Mouse (Mus musculus): ENCODE measurements around the gene Atrnl1. TPM values are rescaled to one million over a fixed set of nuclear protein-coding genes. Genes with fewer than 3 reads are reported as not detected.

Atrnl1 gene
- polyA plus RNA-seq, 1 experiment from 2014 or later: 3.9 TPM

GRCm38 (mm10) chr19:58094781-58095543 is 484.1 kb downstream of the Atrnl1 start:
- Histone ChIP-seq H3K27ac (replicated peaks) (no peak overlapping the region), H3K4me3 (ENCODE audit: low read depth, low read length) (no peak overlapping the region), H3K9me3 (ENCODE audit: control insufficient read depth, low read length) (no peaks in the 10 kb centered on the region)

GRCm38 (mm10) chr19:58095776-58096175 is 484.9 kb downstream of the Atrnl1 start:
- Histone ChIP-seq H3K9me3 (ENCODE audit: control insufficient read depth, low read length) (no peaks in the 10 kb centered on the region), H3K36me3 (ENCODE audit: control insufficient read depth, insufficient read depth, low read length) (no peaks in the 10 kb centered on the region), H3K4me2 (replicated peaks; ENCODE audit: low read depth) (no peak overlapping the region), H3K4me1 (replicated peaks; ENCODE audit: control insufficient read depth, insufficient read depth) (no peaks in the 10 kb centered on the region), H3K9ac (ENCODE audit: low read length) (no peak overlapping the region), H3K27me3 (ENCODE audit: control insufficient read depth, insufficient read depth, low read length) (no peaks in the 10 kb centered on the region), H3K4me3 (ENCODE audit: low read depth, low read length) (no peak overlapping the region), H3K27ac (replicated peaks) (no peak overlapping the region)
- 80% methylated on average over 7 of the region's 7 CpGs for WGBS
- DNase-seq (ENCODE audit: low spot score): no peak
- ATAC-seq (ENCODE audit: low FRiP score, low TSS enrichment): no peak
- TF ChIP-seq EP300 (optimal IDR thresholded peaks at IDR 0.05) (no peak), CTCF (IDR thresholded peaks at IDR 0.05; ENCODE audit: low read depth) (no peak)

More at GRCm38 (mm10) chr19:58094781-58095543, 484.1 kb downstream of the Atrnl1 start:
- no peaks in the 10 kb centered on the region for H3K4me1 ChIP-seq (replicated peaks; ENCODE audit: control insufficient read depth, insufficient read depth)
- WGBS: 69% methylated on average over 14 of the region's 14 CpGs
- no peaks in the 10 kb centered on the region for H3K36me3 ChIP-seq (ENCODE audit: control insufficient read depth, insufficient read depth, low read length)
- H3K4me2 ChIP-seq (replicated peaks; ENCODE audit: low read depth): no peak overlapping the region
- H3K27me3 ChIP-seq (ENCODE audit: control insufficient read depth, insufficient read depth, low read length): no peaks in the 10 kb centered on the region
- TF ChIP-seq CTCF (IDR thresholded peaks at IDR 0.05; ENCODE audit: low read depth) (no peak), EP300 (optimal IDR thresholded peaks at IDR 0.05) (no peak)
- no peak for DNase-seq (ENCODE audit: low spot score)
- H3K9ac ChIP-seq (ENCODE audit: low read length): no peak overlapping the region
- ATAC-seq (ENCODE audit: low FRiP score, low TSS enrichment): no peak

GRCm38 (mm10) chr19:58097195-58097594 is 486.4 kb downstream of the Atrnl1 start:
- no peak overlapping the region for H3K27ac ChIP-seq (replicated peaks)
- no peak for ATAC-seq (ENCODE audit: low FRiP score, low TSS enrichment)
- no peaks in the 10 kb centered on the region for H3K27me3 ChIP-seq (ENCODE audit: control insufficient read depth, insufficient read depth, low read length)
- H3K9ac ChIP-seq (ENCODE audit: low read length): no peak overlapping the region
- WGBS: 88% methylated on average over 2 of the region's 2 CpGs
- H3K4me3 ChIP-seq (ENCODE audit: low read depth, low read length): no peak overlapping the region
- no peaks in the 10 kb centered on the region for H3K9me3 ChIP-seq (ENCODE audit: control insufficient read depth, low read length)
- no peaks in the 10 kb centered on the region for H3K4me1 ChIP-seq (replicated peaks; ENCODE audit: control insufficient read depth, insufficient read depth)
- H3K36me3 ChIP-seq (ENCODE audit: control insufficient read depth, insufficient read depth, low read length): no peaks in the 10 kb centered on the region
- no peak for TF ChIP-seq CTCF (IDR thresholded peaks at IDR 0.05; ENCODE audit: low read depth)
- TF ChIP-seq EP300 (optimal IDR thresholded peaks at IDR 0.05): no peak
- no peak for DNase-seq (ENCODE audit: low spot score)
- no peak overlapping the region for H3K4me2 ChIP-seq (replicated peaks; ENCODE audit: low read depth)

GRCm38 (mm10) chr19:58099539-58099938 is 488.7 kb downstream of the Atrnl1 start:
- DNase-seq (ENCODE audit: low spot score) (no peak), ATAC-seq (ENCODE audit: low FRiP score, low TSS enrichment) (no peak)
- Histone ChIP-seq H3K36me3 (ENCODE audit: control insufficient read depth, insufficient read depth, low read length) (no peaks in the 10 kb centered on the region), H3K4me1 (replicated peaks; ENCODE audit: control insufficient read depth, insufficient read depth) (no peaks in the 10 kb centered on the region), H3K4me3 (ENCODE audit: low read depth, low read length) (no peak overlapping the region), H3K27me3 (ENCODE audit: control insufficient read depth, insufficient read depth, low read length) (no peaks in the 10 kb centered on the region), H3K4me2 (replicated peaks; ENCODE audit: low read depth) (no peak overlapping the region), H3K9ac (ENCODE audit: low read length) (no peak overlapping the region), H3K9me3 (ENCODE audit: control insufficient read depth, low read length) (no peaks in the 10 kb centered on the region), H3K27ac (replicated peaks) (no peak overlapping the region)
- WGBS: 81% methylated on average over 5 of the region's 5 CpGs
- TF ChIP-seq EP300 (optimal IDR thresholded peaks at IDR 0.05) (no peak), CTCF (IDR thresholded peaks at IDR 0.05; ENCODE audit: low read depth) (no peak)

- TF ChIP-seq EP300 (optimal IDR thresholded peaks at IDR 0.05) (no peak), CTCF (IDR thresholded peaks at IDR 0.05; ENCODE audit: low read depth) (no peak)
- no peaks in the 10 kb centered on the region for H3K4me1 ChIP-seq (replicated peaks; ENCODE audit: control insufficient read depth, insufficient read depth)
- ATAC-seq (ENCODE audit: low FRiP score, low TSS enrichment): no peak
- 47% methylated on average over 4 of the region's 4 CpGs for WGBS
- no peak overlapping the region for H3K27ac ChIP-seq (replicated peaks)
- no peak for DNase-seq (ENCODE audit: low spot score)
- H3K36me3 ChIP-seq (ENCODE audit: control insufficient read depth, insufficient read depth, low read length): no peaks in the 10 kb centered on the region
- no peaks in the 10 kb centered on the region for H3K27me3 ChIP-seq (ENCODE audit: control insufficient read depth, insufficient read depth, low read length)
- no peaks in the 10 kb centered on the region for H3K9me3 ChIP-seq (ENCODE audit: control insufficient read depth, low read length)
- no peak overlapping the region for H3K4me3 ChIP-seq (ENCODE audit: low read depth, low read length)
- H3K4me2 ChIP-seq (replicated peaks; ENCODE audit: low read depth): no peak overlapping the region
- H3K9ac ChIP-seq (ENCODE audit: low read length): no peak overlapping the region
Observed at GRCm38 (mm10) chr19:58100381-58100780, 489.5 kb downstream of the Atrnl1 start.

- H3K27ac ChIP-seq (replicated peaks): no peak overlapping the region
- H3K4me2 ChIP-seq (replicated peaks; ENCODE audit: low read depth): no peak overlapping the region
- no peak overlapping the region for H3K4me3 ChIP-seq (ENCODE audit: low read depth, low read length)
- WGBS: 66% methylated on average over 7 of the region's 7 CpGs
- no peak overlapping the region for H3K9ac ChIP-seq (ENCODE audit: low read length)
- DNase-seq (ENCODE audit: low spot score) (no peak), ATAC-seq (ENCODE audit: low FRiP score, low TSS enrichment) (no peak)
- no peaks in the 10 kb centered on the region for H3K27me3 ChIP-seq (ENCODE audit: control insufficient read depth, insufficient read depth, low read length)
- H3K9me3 ChIP-seq (ENCODE audit: control insufficient read depth, low read length): no peaks in the 10 kb centered on the region
- H3K36me3 ChIP-seq (ENCODE audit: control insufficient read depth, insufficient read depth, low read length): no peaks in the 10 kb centered on the region
- H3K4me1 ChIP-seq (replicated peaks; ENCODE audit: control insufficient read depth, insufficient read depth): no peaks in the 10 kb centered on the region
- TF ChIP-seq EP300 (optimal IDR thresholded peaks at IDR 0.05): no peak
- TF ChIP-seq CTCF (IDR thresholded peaks at IDR 0.05; ENCODE audit: low read depth): no peak
Observed at GRCm38 (mm10) chr19:58104544-58104943, 493.7 kb downstream of the Atrnl1 start.

All from stomach, postnatal 0 days (tissue).